ENCODE assay signal across 8 mouse cellular contexts in the genomic region with DNA sequence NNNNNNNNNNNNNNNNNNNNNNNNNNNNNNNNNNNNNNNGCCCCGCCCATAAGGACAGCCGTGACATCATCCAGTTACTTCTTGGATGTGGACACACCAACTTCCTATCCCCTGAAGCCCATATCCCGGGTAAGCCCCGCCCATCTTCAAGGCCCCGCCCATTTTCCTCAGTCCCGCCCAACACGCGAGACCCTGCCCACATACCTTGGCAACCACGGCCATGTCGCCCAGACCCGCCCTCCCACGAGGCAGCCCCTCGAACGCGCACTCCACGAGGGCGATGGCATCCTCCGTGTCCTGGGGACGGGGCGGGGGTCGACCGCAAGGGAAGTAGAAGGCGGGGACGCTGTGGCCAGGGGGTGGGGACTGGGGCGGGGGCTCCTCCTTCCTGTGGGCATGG. TPM values are rescaled to one million over a fixed set of nuclear protein-coding genes. Genes with fewer than 3 reads are reported as not detected.
A peak's percentile ranks its signal among the peaks of the same experiment; 100 is the strongest.
DNase-seq lines count a peak whose midpoint lies in the region; ATAC-seq and TF ChIP-seq lines count a peak whose summit lies in the region.

No protein-coding gene starts in this region.

- TF ChIP-seq RAD21 in MEL (IDR thresholded peaks at IDR 0.05; ENCODE audit: low read depth, low read length): no peak

- H3K4me2 ChIP-seq in heart, embryonic 12.5 days: peak overlapping the region; percentile 71
- peak overlapping the region; percentile 70 for H3K4me2 ChIP-seq in lung, postnatal 0 days (replicated peaks; ENCODE audit: low read depth, low read length)

- TF ChIP-seq POLR2A in MEL (IDR thresholded peaks at IDR 0.05; ENCODE audit: control insufficient read depth in 1 of 2, insufficient read depth in 1 of 2, low read depth in 1 of 2, low read length in 2 of 2, poor library complexity in 1 of 2): no peak

- TF ChIP-seq EP300 in MEL (IDR thresholded peaks at IDR 0.05; ENCODE audit: low read depth in 1 of 2, low read length in 2 of 2): no peak
- TF ChIP-seq EP300 in lung, postnatal 0 days (IDR thresholded peaks at IDR 0.05): no peak

- ATAC-seq in heart, embryonic 12.5 days (ENCODE audit: insufficient number of reproducible peaks, low FRiP score): no peak
- ATAC-seq in lung, postnatal 0 days: no peak
- no peak for ATAC-seq in megakaryocyte-erythroid progenitor cell, adult 5-6 weeks (replicated peaks; ENCODE audit: low FRiP score, low TSS enrichment, poor library complexity, severe bottlenecking)

- peak overlapping the region; percentile 63 for H3K9ac ChIP-seq in MEL (ENCODE audit: control insufficient read depth, low read depth, low read length, poor library complexity, severe bottlenecking)
- 0 out of 2 replicates have a peak overlapping the region, but pooled peaks have one; percentile 52 for H3K9ac ChIP-seq in heart, embryonic 12.5 days
- H3K9ac ChIP-seq in lung, postnatal 0 days (replicated peaks; ENCODE audit: low read depth): no peak overlapping the region

- no peaks in the 10 kb centered on the region for H3K4me1 ChIP-seq in MEL (ENCODE audit: control insufficient read depth in 1 of 2, insufficient read depth in 2 of 2, low read length in 2 of 2)
- no peaks in the 10 kb centered on the region for H3K4me1 ChIP-seq in heart, embryonic 12.5 days (replicated peaks)
- H3K4me1 ChIP-seq in lung, postnatal 0 days (ENCODE audit: insufficient read depth, low read depth, low read length): no peaks in the 10 kb centered on the region

- peak overlapping the region; percentile 53; the same call in 1 of the 2 replicates for H3K27ac ChIP-seq in MEL (ENCODE audit: control insufficient read depth, low read depth, low read length)
- H3K27ac ChIP-seq in heart, embryonic 12.5 days (ENCODE audit: poor library complexity, severe bottlenecking): peak overlapping the region; percentile 99
- peak overlapping the region; percentile 99 for H3K27ac ChIP-seq in lung, postnatal 0 days (ENCODE audit: low read length)

- no peaks in the 10 kb centered on the region for H3K9me3 ChIP-seq in MEL (replicated peaks; ENCODE audit: insufficient read depth, low read length)
- no peaks in the 10 kb centered on the region for H3K9me3 ChIP-seq in heart, embryonic 12.5 days (replicated peaks)
- H3K9me3 ChIP-seq in lung, postnatal 0 days (ENCODE audit: low read length): no peaks in the 10 kb centered on the region

- DNase-seq in B cell, adult 2 months: peak; percentile 78
- peak; percentile 80 for DNase-seq in MEL (ENCODE audit: low read depth, low spot score)
- DNase-seq in cerebellum, postnatal 10 days: peak; percentile 79 to 80
- DNase-seq in layer of hippocampus, adult 18-20 months (ENCODE audit: low spot score in 2 of 2): peak; percentile 44 to 53
- peak; percentile 80 for DNase-seq in lung, postnatal 0 days (ENCODE audit: low spot score)
- peak; percentile 27 to 45 for DNase-seq in spleen, postnatal 14 days (ENCODE audit: low spot score in 2 of 2)

- WGBS in heart, embryonic 12.5 days: 2% methylated on average over 23 of the region's 25 CpGs
- 5% methylated on average over 21 of the region's 25 CpGs for WGBS in lung, postnatal 0 days

- H3K79me2 ChIP-seq in MEL (ENCODE audit: control insufficient read depth, insufficient read depth, low read length, poor library complexity): no peaks in the 10 kb centered on the region; the same call in 1 of the 2 replicates

- no peak for TF ChIP-seq CTCF in MEL (IDR thresholded peaks at IDR 0.05 in 2 of 3, conservative IDR thresholded peaks at IDR 0.05 in 1 of 3; ENCODE audit: control insufficient read depth in 1 of 3, insufficient read depth in 1 of 3, low read depth in 2 of 3, low read length in 3 of 3, poor library complexity in 1 of 3, severe bottlenecking in 1 of 3)
- no peak for TF ChIP-seq CTCF in lung, postnatal 0 days (IDR thresholded peaks at IDR 0.05)

- H3K27me3 ChIP-seq in MEL (ENCODE audit: control insufficient read depth in 1 of 2, insufficient read depth in 2 of 2, low read length in 2 of 2): no peaks in the 10 kb centered on the region
- no peaks in the 10 kb centered on the region for H3K27me3 ChIP-seq in heart, embryonic 12.5 days (replicated peaks)
- H3K27me3 ChIP-seq in lung, postnatal 0 days (replicated peaks; ENCODE audit: insufficient read depth, low read length): no peaks in the 10 kb centered on the region

- H3K4me3 ChIP-seq in MEL (ENCODE audit: control insufficient read depth in 1 of 2, insufficient read depth in 1 of 2, low read depth in 2 of 2, low read length in 2 of 2): peak overlapping the region; percentile 46 to 64; a peak in 3 of 4 replicates
- H3K4me3 ChIP-seq in heart, embryonic 12.5 days: peak overlapping the region; percentile 75
- peak overlapping the region; percentile 73 for H3K4me3 ChIP-seq in lung, postnatal 0 days (ENCODE audit: low read depth, low read length)

- no peaks in the 10 kb centered on the region for H3K36me3 ChIP-seq in MEL (ENCODE audit: control insufficient read depth in 1 of 2, insufficient read depth in 2 of 2, low read length in 2 of 2)
- H3K36me3 ChIP-seq in heart, embryonic 12.5 days: no peaks in the 10 kb centered on the region
- no peaks in the 10 kb centered on the region for H3K36me3 ChIP-seq in lung, postnatal 0 days (ENCODE audit: insufficient read depth, low read length)

TF ChIP-seq in MEL, 35 proteins besides CTCF, POLR2A, EP300 and RAD21:
- TF ChIP-seq HCFC1 (IDR thresholded peaks at IDR 0.05; ENCODE audit: low read depth, low read length): no peak
- peak; percentile 52 for TF ChIP-seq ELF1 (IDR thresholded peaks at IDR 0.05; ENCODE audit: low read depth, low read length)

RNA-seq across cellular contexts. Expression of a gene that starts 54.3 kb away (rescaled TPM):
- 17.4 and 18.3 TPM in 2 replicates for total RNA-seq in MEL (2012; rRNA removed)
- 10 to 100 TPM in 1 of 2 experiments, not detected in 1; 78.1 TPM for polyA plus RNA-seq in MEL (2012; ENCODE audit: insufficient read depth in 1 of 2, insufficient read length in 2 of 2, low read depth in 1 of 2, low replicate concordance in 2 of 2, missing spikeins in 1 of 2)
- polyA plus RNA-seq in heart, embryonic 12.5 days (2016; fragmentation: Nextera tagmentation; extraction: Ambion mirVana): 131 and 147 TPM in 2 replicates
- 10 to 100 TPM; 92.2 to 98.4 TPM for total RNA-seq in layer of hippocampus, adult 18-20 months (2021)
- polyA plus RNA-seq in lung, postnatal 0 days (2015; fragmentation: Nextera tagmentation; extraction: Ambion mirVana): 118 and 125 TPM in 2 replicates
- 46.3 and 63.5 TPM in 2 replicates for total RNA-seq in megakaryocyte-erythroid progenitor cell, adult 5-6 weeks (2014; fragmentation: Nextera tagmentation)
- total RNA-seq in megakaryocyte-erythroid progenitor cell, adult 5-6 weeks (2017): 9.3 and 9.6 TPM in 2 replicates
